Mouse (Mus musculus): ENCODE measurements around the gene Ttc34.

- TF ChIP-seq POLR2A (IDR thresholded peaks at IDR 0.05; ENCODE audit: insufficient read length, low read depth): no peak
- no peak for TF ChIP-seq MAX (IDR thresholded peaks at IDR 0.05; ENCODE audit: low read depth)
- no peak for TF ChIP-seq USF1 (IDR thresholded peaks at IDR 0.05; ENCODE audit: low read depth)
- no peak for TF ChIP-seq MYOD1 (IDR thresholded peaks at IDR 0.05; ENCODE audit: control insufficient read depth in 1 of 3, insufficient read length in 2 of 3, low read depth in 2 of 3)
- TF ChIP-seq TCF3 (IDR thresholded peaks at IDR 0.05; ENCODE audit: insufficient read length, low read depth): no peak
- no peak for TF ChIP-seq E2F4 (IDR thresholded peaks at IDR 0.05; ENCODE audit: insufficient read depth)
- no peak for TF ChIP-seq MYOG (IDR thresholded peaks at IDR 0.05; ENCODE audit: control insufficient read depth in 1 of 3, insufficient read depth in 1 of 3, insufficient read length in 2 of 3, low read depth in 2 of 3)
Measured at GRCm38 (mm10) chr4:154915286-154915685, 78.0 kb downstream of the Ttc34 start.

All from myocyte (in vitro differentiated cells).